ENCODE assay signal across 20 mouse cellular contexts in the genomic region with DNA sequence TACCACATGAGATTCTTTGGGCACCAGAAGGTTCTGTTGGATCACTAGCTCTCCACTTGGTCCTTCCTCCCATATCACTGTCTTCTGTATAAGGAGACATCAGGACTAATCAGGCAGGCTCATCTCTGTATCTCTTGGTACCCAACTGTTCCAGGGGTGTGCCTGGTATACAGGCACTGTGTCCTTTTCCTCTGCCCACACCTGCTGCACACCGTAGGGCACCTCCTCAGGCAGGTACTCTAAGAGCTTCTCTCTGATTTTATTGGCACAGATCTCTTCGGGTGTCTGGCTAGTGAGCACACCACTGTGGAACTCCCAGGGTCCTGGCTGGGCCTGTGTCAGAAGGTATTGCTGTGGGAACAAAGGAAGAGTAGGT. TPM values are rescaled to one million over a fixed set of nuclear protein-coding genes. Genes with fewer than 3 reads are reported as not detected.
DNase-seq lines count a peak whose midpoint lies in the region; ATAC-seq and TF ChIP-seq lines count a peak whose summit lies in the region.
"Had no signal": no experiment of that assay in that cellular context is flagged by ENCODE, and none has a peak within 500 bp of the region (broad histone marks: within the 10 kb centered on the region; RNA-seq: fewer than 3 reads in every experiment).

No protein-coding gene starts in this region.

- no peak for TF ChIP-seq CTCF in intestine, postnatal 0 days (IDR thresholded peaks at IDR 0.05; ENCODE audit: low read depth)

- DNase-seq in spleen, postnatal 10 days (ENCODE audit: low spot score in 2 of 2) = peak; percentile 53 to 54
- no peak for DNase-seq in midbrain, embryonic 10.5 days (ENCODE audit: low spot score)
- DNase-seq: adrenal gland, postnatal 25 days; cerebellum, adult 9-10 months; gastrocnemius, postnatal 36 days; kidney, postnatal 10 days had no signal

- H3K36me3 ChIP-seq in intestine, embryonic 15.5 days = peaks cover 31% of the 10 kb centered on the region
- peaks cover 41% of the 10 kb centered on the region for H3K36me3 ChIP-seq in intestine, postnatal 0 days (ENCODE audit: control insufficient read depth, insufficient read depth)
- peaks cover 71% of the 10 kb centered on the region for H3K36me3 ChIP-seq in liver, embryonic 12.5 days
- peaks cover 74% of the 10 kb centered on the region for H3K36me3 ChIP-seq in midbrain, embryonic 10.5 days

- H3K4me3 ChIP-seq in intestine, embryonic 15.5 days (replicated peaks) = no peak overlapping the region
- no peak overlapping the region for H3K4me3 ChIP-seq in intestine, postnatal 0 days (ENCODE audit: low read depth, low read length)
- peak overlapping the region; percentile 73 for H3K4me3 ChIP-seq in liver, embryonic 12.5 days
- no peak overlapping the region for H3K4me3 ChIP-seq in midbrain, embryonic 10.5 days
- H3K4me3 ChIP-seq: embryonic facial prominence, embryonic 13.5 days; forebrain, embryonic 12.5 days; hindbrain, embryonic 12.5 days; layer of hippocampus, adult 2 months; limb, embryonic 10.5 days; lung, embryonic 15.5 days; midbrain, embryonic 15.5 days had no signal

- 94% methylated on average over 2 of the region's 2 CpGs for WGBS in intestine, embryonic 15.5 days
- 84% methylated on average over 2 of the region's 2 CpGs for WGBS in intestine, postnatal 0 days
- 47% methylated on average over 2 of the region's 2 CpGs for WGBS in liver, embryonic 12.5 days (ENCODE audit: insufficient replicate concordance)
- WGBS in midbrain, embryonic 10.5 days = 90% methylated on average over 2 of the region's 2 CpGs

- ATAC-seq in intestine, embryonic 15.5 days = peak; percentile 55; the same call in 1 of the 2 replicates
- ATAC-seq in intestine, postnatal 0 days = no peak
- ATAC-seq in erythroblast, adult 5-6 weeks (replicated peaks; ENCODE audit: low FRiP score, poor library complexity, severe bottlenecking) = peak; percentile 14
- peak; percentile 59 for ATAC-seq in liver, embryonic 12.5 days
- no peak for ATAC-seq in activated CD4-positive, CD25-positive, alpha-beta regulatory T cell, adult 4 months
- ATAC-seq: midbrain, embryonic 15.5 days; Patski had no signal

- H3K4me2 ChIP-seq in intestine, embryonic 15.5 days (replicated peaks) = no peak overlapping the region
- no peak overlapping the region for H3K4me2 ChIP-seq in intestine, postnatal 0 days (replicated peaks; ENCODE audit: low read depth)
- peak overlapping the region; percentile 81 for H3K4me2 ChIP-seq in liver, embryonic 12.5 days
- H3K4me2 ChIP-seq: embryonic facial prominence, embryonic 13.5 days; forebrain, embryonic 12.5 days; hindbrain, embryonic 12.5 days; lung, embryonic 15.5 days; midbrain, embryonic 15.5 days had no signal

- no peak overlapping the region for H3K27ac ChIP-seq in intestine, embryonic 15.5 days
- no peak overlapping the region for H3K27ac ChIP-seq in intestine, postnatal 0 days (ENCODE audit: low read depth, low read length)
- H3K27ac ChIP-seq in liver, embryonic 12.5 days = peak overlapping the region; percentile 100
- no peak overlapping the region for H3K27ac ChIP-seq in midbrain, embryonic 10.5 days (replicated peaks)
- H3K27ac ChIP-seq: embryonic facial prominence, embryonic 13.5 days; forebrain, embryonic 12.5 days; hindbrain, embryonic 12.5 days; layer of hippocampus, adult 2 months; limb, embryonic 10.5 days; lung, embryonic 15.5 days; macrophage; midbrain, embryonic 15.5 days had no signal

- H3K9ac ChIP-seq in intestine, embryonic 15.5 days = no peak overlapping the region
- H3K9ac ChIP-seq in intestine, postnatal 0 days (ENCODE audit: low read depth, low read length) = no peak overlapping the region
- peak overlapping the region; percentile 93 for H3K9ac ChIP-seq in liver, embryonic 12.5 days
- H3K9ac ChIP-seq: embryonic facial prominence, embryonic 13.5 days; forebrain, embryonic 12.5 days; hindbrain, embryonic 12.5 days; lung, embryonic 15.5 days; midbrain, embryonic 15.5 days had no signal

- no peaks in the 10 kb centered on the region for H3K9me3 ChIP-seq in intestine, embryonic 15.5 days
- no peaks in the 10 kb centered on the region for H3K9me3 ChIP-seq in intestine, postnatal 0 days (ENCODE audit: control insufficient read depth)
- no peaks in the 10 kb centered on the region for H3K9me3 ChIP-seq in liver, embryonic 12.5 days (replicated peaks)
- no peaks in the 10 kb centered on the region for H3K9me3 ChIP-seq in midbrain, embryonic 10.5 days (replicated peaks)
- H3K9me3 ChIP-seq: embryonic facial prominence, embryonic 13.5 days; forebrain, embryonic 12.5 days; hindbrain, embryonic 12.5 days; limb, embryonic 10.5 days; lung, embryonic 15.5 days; midbrain, embryonic 15.5 days had no signal

- H3K4me1 ChIP-seq in intestine, embryonic 15.5 days (replicated peaks) = peaks cover 4% of the 10 kb centered on the region; the same call in 1 of the 2 replicates
- H3K4me1 ChIP-seq in intestine, postnatal 0 days (replicated peaks; ENCODE audit: control insufficient read depth, insufficient read depth, low read length) = no peaks in the 10 kb centered on the region
- peaks cover 72% of the 10 kb centered on the region for H3K4me1 ChIP-seq in liver, embryonic 12.5 days
- H3K4me1 ChIP-seq in midbrain, embryonic 10.5 days = peaks cover 5% of the 10 kb centered on the region

- H3K27me3 ChIP-seq in intestine, embryonic 15.5 days (replicated peaks) = no peaks in the 10 kb centered on the region
- no peaks in the 10 kb centered on the region for H3K27me3 ChIP-seq in intestine, postnatal 0 days (replicated peaks; ENCODE audit: control insufficient read depth, insufficient read depth, low read length)
- H3K27me3 ChIP-seq in liver, embryonic 12.5 days (replicated peaks) = no peaks in the 10 kb centered on the region
- no peaks in the 10 kb centered on the region for H3K27me3 ChIP-seq in midbrain, embryonic 10.5 days (ENCODE audit: low read depth, poor library complexity, severe bottlenecking)
- H3K27me3 ChIP-seq: embryonic facial prominence, embryonic 13.5 days; forebrain, embryonic 12.5 days; hindbrain, embryonic 12.5 days; lung, embryonic 15.5 days; midbrain, embryonic 15.5 days; Patski had no signal

RNA-seq across cellular contexts. Expression of a gene that starts 5.9 kb away (rescaled TPM):
- polyA plus RNA-seq in intestine, embryonic 15.5 days (2015; fragmentation: Nextera tagmentation; extraction: Ambion mirVana) = 30.8 and 31.6 TPM in 2 replicates
- polyA plus RNA-seq in intestine, postnatal 0 days (2015; fragmentation: Nextera tagmentation; extraction: Ambion mirVana) = 12.2 and 13.0 TPM in 2 replicates
- 3.7 and 7.7 TPM in 2 replicates for total RNA-seq in erythroblast, adult 5-6 weeks (2015; ENCODE audit: low replicate concordance)
- 3.9 and 7.0 TPM in 2 replicates for total RNA-seq in erythroblast, adult 5-6 weeks (2017; ENCODE audit: low replicate concordance)
- 23.2 and 25.5 TPM in 2 replicates for polyA plus RNA-seq in liver, embryonic 12.5 days (2016; fragmentation: Nextera tagmentation; extraction: Ambion mirVana)
- polyA plus RNA-seq in midbrain, embryonic 10.5 days (2016; fragmentation: Nextera tagmentation; extraction: Ambion mirVana) = 39.3 and 39.7 TPM in 2 replicates
- 10 to 100 TPM; 36.3 to 40.0 TPM for polyA plus RNA-seq in activated CD4-positive, CD25-positive, alpha-beta regulatory T cell, adult 4 months (2017; shearing (Covaris generic))

RNA-seq across cellular contexts. Expression of a gene that starts 20.2 kb away (rescaled TPM):
- polyA plus RNA-seq in intestine, embryonic 15.5 days (2015; fragmentation: Nextera tagmentation; extraction: Ambion mirVana) = 13.1 and 13.3 TPM in 2 replicates
- polyA plus RNA-seq in intestine, postnatal 0 days (2015; fragmentation: Nextera tagmentation; extraction: Ambion mirVana) = 10.6 and 11.5 TPM in 2 replicates
- 10.2 and 14.8 TPM in 2 replicates for total RNA-seq in erythroblast, adult 5-6 weeks (2015; ENCODE audit: low replicate concordance)
- total RNA-seq in erythroblast, adult 5-6 weeks (2017; ENCODE audit: low replicate concordance) = 1.4 and 3.7 TPM in 2 replicates
- 6.0 and 6.7 TPM in 2 replicates for polyA plus RNA-seq in liver, embryonic 12.5 days (2016; fragmentation: Nextera tagmentation; extraction: Ambion mirVana)
- polyA plus RNA-seq in midbrain, embryonic 10.5 days (2016; fragmentation: Nextera tagmentation; extraction: Ambion mirVana) = 27.6 and 32.8 TPM in 2 replicates
- 10 to 100 TPM; 12.0 to 15.8 TPM for polyA plus RNA-seq in activated CD4-positive, CD25-positive, alpha-beta regulatory T cell, adult 4 months (2017; shearing (Covaris generic))

RNA-seq across cellular contexts. Expression of a gene that starts 36.5 kb away (rescaled TPM):
- polyA plus RNA-seq in intestine, embryonic 15.5 days (2015; fragmentation: Nextera tagmentation; extraction: Ambion mirVana) = 44.0 and 44.2 TPM in 2 replicates
- 23.0 and 23.3 TPM in 2 replicates for polyA plus RNA-seq in intestine, postnatal 0 days (2015; fragmentation: Nextera tagmentation; extraction: Ambion mirVana)
- 14.2 and 31.5 TPM in 2 replicates for total RNA-seq in erythroblast, adult 5-6 weeks (2015; ENCODE audit: low replicate concordance)
- 22.5 and 24.7 TPM in 2 replicates for total RNA-seq in erythroblast, adult 5-6 weeks (2017; ENCODE audit: low replicate concordance)
- polyA plus RNA-seq in liver, embryonic 12.5 days (2016; fragmentation: Nextera tagmentation; extraction: Ambion mirVana) = 31.7 and 32.0 TPM in 2 replicates
- 75.7 and 76.4 TPM in 2 replicates for polyA plus RNA-seq in midbrain, embryonic 10.5 days (2016; fragmentation: Nextera tagmentation; extraction: Ambion mirVana)
- 10 to 100 TPM; 23.2 to 28.6 TPM for polyA plus RNA-seq in activated CD4-positive, CD25-positive, alpha-beta regulatory T cell, adult 4 months (2017; shearing (Covaris generic))

RNA-seq across cellular contexts. Expression of a gene that starts 42.2 kb away (rescaled TPM):
- 18.0 and 18.3 TPM in 2 replicates for polyA plus RNA-seq in intestine, embryonic 15.5 days (2015; fragmentation: Nextera tagmentation; extraction: Ambion mirVana)
- 4.4 and 5.2 TPM in 2 replicates for polyA plus RNA-seq in intestine, postnatal 0 days (2015; fragmentation: Nextera tagmentation; extraction: Ambion mirVana)
- 3.1 and 6.0 TPM in 2 replicates for total RNA-seq in erythroblast, adult 5-6 weeks (2015; ENCODE audit: low replicate concordance)
- total RNA-seq in erythroblast, adult 5-6 weeks (2017; ENCODE audit: low replicate concordance) = 1.5 and 3.6 TPM in 2 replicates
- polyA plus RNA-seq in liver, embryonic 12.5 days (2016; fragmentation: Nextera tagmentation; extraction: Ambion mirVana) = 25.4 and 26.4 TPM in 2 replicates
- polyA plus RNA-seq in midbrain, embryonic 10.5 days (2016; fragmentation: Nextera tagmentation; extraction: Ambion mirVana) = 16.7 and 17.7 TPM in 2 replicates
- polyA plus RNA-seq in activated CD4-positive, CD25-positive, alpha-beta regulatory T cell, adult 4 months (2017; shearing (Covaris generic)) = 1 to 10 TPM; 1.3 to 2.4 TPM

Comparison
In these comparisons a context has a peak if more than half of its experiments do, and no peak if none do; other contexts are left out.
1. ATAC-seq: peak in intestine, embryonic 15.5 days (single experiment), erythroblast, adult 5-6 weeks (single experiment) and liver, embryonic 12.5 days (single experiment); none in intestine, postnatal 0 days (single experiment) and activated CD4-positive, CD25-positive, alpha-beta regulatory T cell, adult 4 months (single experiment).